Mouse (Mus musculus): ENCODE data around the gene Olfr748. TPM values are rescaled to one million over a fixed set of nuclear protein-coding genes. Genes with fewer than 3 reads are reported as not detected.

The Olfr748 gene
- polyA plus RNA-seq, 1 experiment from 2014 or later: not detected

DNA sequence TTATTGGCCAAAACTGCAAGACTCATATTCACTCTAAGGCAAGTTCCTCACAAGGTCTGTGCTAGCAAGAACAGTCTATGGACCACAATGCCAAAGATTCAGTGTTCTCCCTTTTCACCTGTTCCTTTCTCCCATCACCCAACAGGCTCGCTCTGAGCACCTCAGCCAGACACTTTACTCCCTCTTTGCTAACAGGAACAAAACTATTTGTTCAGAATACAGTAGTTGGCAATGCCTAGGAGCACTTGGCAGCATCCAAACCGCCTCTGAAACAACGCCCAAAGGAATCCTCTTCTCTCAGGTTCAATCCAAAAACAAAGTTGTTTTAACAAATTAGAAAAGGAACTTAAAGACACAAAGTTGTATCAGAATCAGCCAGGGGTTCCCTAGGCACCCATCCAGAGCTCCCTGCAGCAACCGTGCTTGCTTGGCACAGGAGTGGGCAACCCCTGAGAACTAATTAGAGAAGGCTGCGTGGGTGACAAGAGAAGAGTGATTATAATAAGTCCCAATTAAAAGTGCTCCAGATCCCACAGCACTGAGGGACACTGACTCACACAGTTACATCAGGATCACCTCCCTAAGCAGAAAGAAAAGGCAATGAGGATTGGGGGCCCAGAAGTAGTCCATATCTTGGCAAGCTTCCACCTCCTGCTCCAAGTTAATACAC lies 51.4 kb downstream of the Olfr748 start:
- ATAC-seq: no peak
- H3K36me3 ChIP-seq (replicated peaks; ENCODE audit: insufficient read depth, low read length): no peaks in the 10 kb centered on the region
- DNase-seq: no peak
- H3K4me3 ChIP-seq (ENCODE audit: low read depth, low read length): no peak overlapping the region
- TF ChIP-seq CTCF (IDR thresholded peaks at IDR 0.05; ENCODE audit: low read depth) (no peak), EP300 (IDR thresholded peaks at IDR 0.05; ENCODE audit: low read depth) (no peak)
- 67% methylated on average over 5 of the region's 5 CpGs for WGBS (ENCODE audit: insufficient replicate concordance)
- H3K4me2 ChIP-seq (ENCODE audit: low read depth, low read length): no peak overlapping the region
- no peak overlapping the region for H3K9ac ChIP-seq (replicated peaks)
- H3K9me3 ChIP-seq (ENCODE audit: low read length): no peaks in the 10 kb centered on the region
- H3K4me1 ChIP-seq (ENCODE audit: insufficient read depth): no peaks in the 10 kb centered on the region
- H3K27ac ChIP-seq (ENCODE audit: low read depth): no peak overlapping the region
- no peaks in the 10 kb centered on the region for H3K27me3 ChIP-seq (ENCODE audit: insufficient read depth, low read length)

Other genes with a start within 250 kb of the Olfr748 start
- not detected in 2 replicates for gene Olfr741, start 234.6 kb upstream of the Olfr748 start, polyA plus RNA-seq (2015; fragmentation: Nextera tagmentation; extraction: Ambion mirVana)
- gene Olfr742, start 203.8 kb upstream of the Olfr748 start, polyA plus RNA-seq (2015; fragmentation: Nextera tagmentation; extraction: Ambion mirVana): not detected in 2 replicates
- gene Olfr743, start 185.5 kb upstream of the Olfr748 start, polyA plus RNA-seq (2015; fragmentation: Nextera tagmentation; extraction: Ambion mirVana): not detected in 2 replicates
- gene Olfr744, start 92.5 kb upstream of the Olfr748 start, polyA plus RNA-seq (2015; fragmentation: Nextera tagmentation; extraction: Ambion mirVana): not detected in 2 replicates
- not detected in 2 replicates for gene Olfr745, start 68.0 kb upstream of the Olfr748 start, polyA plus RNA-seq (2015; fragmentation: Nextera tagmentation; extraction: Ambion mirVana)
- gene Olfr746, start 60.3 kb upstream of the Olfr748 start, polyA plus RNA-seq (2015; fragmentation: Nextera tagmentation; extraction: Ambion mirVana): not detected in 2 replicates
- gene Olfr747, start 14.2 kb upstream of the Olfr748 start, polyA plus RNA-seq (2015; fragmentation: Nextera tagmentation; extraction: Ambion mirVana): not detected in 2 replicates
- gene Olfr749, start 37.7 kb downstream of the Olfr748 start, polyA plus RNA-seq (2015; fragmentation: Nextera tagmentation; extraction: Ambion mirVana): not detected in 2 replicates
- gene Ttc5, start 78.1 kb downstream of the Olfr748 start, polyA plus RNA-seq (2015; fragmentation: Nextera tagmentation; extraction: Ambion mirVana): 15.9 and 17.7 TPM in 2 replicates
- gene Ccnb1ip1, start 100.4 kb downstream of the Olfr748 start, polyA plus RNA-seq (2015; fragmentation: Nextera tagmentation; extraction: Ambion mirVana): not detected in 2 replicates
- 19.1 and 22.5 TPM in 2 replicates for gene Parp2, start 100.5 kb downstream of the Olfr748 start, polyA plus RNA-seq (2015; fragmentation: Nextera tagmentation; extraction: Ambion mirVana)
- gene Tep1, start 163.2 kb downstream of the Olfr748 start, polyA plus RNA-seq (2015; fragmentation: Nextera tagmentation; extraction: Ambion mirVana): 6.2 and 6.6 TPM in 2 replicates
- 0.13 and 0.20 TPM in 2 replicates for gene Klhl33, start 190.1 kb downstream of the Olfr748 start, polyA plus RNA-seq (2015; fragmentation: Nextera tagmentation; extraction: Ambion mirVana)
- 38.5 and 39.5 TPM in 2 replicates for gene Osgep, start 217.5 kb downstream of the Olfr748 start, polyA plus RNA-seq (2015; fragmentation: Nextera tagmentation; extraction: Ambion mirVana)
- 58.0 and 60.1 TPM in 2 replicates for gene Apex1, start 217.6 kb downstream of the Olfr748 start, polyA plus RNA-seq (2015; fragmentation: Nextera tagmentation; extraction: Ambion mirVana)
- gene Pip4p1, start 223.5 kb downstream of the Olfr748 start, polyA plus RNA-seq (2015; fragmentation: Nextera tagmentation; extraction: Ambion mirVana): 23.6 and 24.2 TPM in 2 replicates
- gene Pnp, start 223.7 kb downstream of the Olfr748 start, polyA plus RNA-seq (2015; fragmentation: Nextera tagmentation; extraction: Ambion mirVana): 66.4 and 70.4 TPM in 2 replicates
- not detected in 2 replicates for gene Gm49342, start 237.1 kb downstream of the Olfr748 start, polyA plus RNA-seq (2015; fragmentation: Nextera tagmentation; extraction: Ambion mirVana)
- gene Pnp2, start 248.6 kb downstream of the Olfr748 start, polyA plus RNA-seq (2015; fragmentation: Nextera tagmentation; extraction: Ambion mirVana): 7.1 and 7.3 TPM in 2 replicates

Data from liver, postnatal 0 days (tissue).